Mouse (Mus musculus) kidney, embryonic 14.5 days (tissue): ENCODE results near the gene AC134908.4. TPM values are rescaled to one million over a fixed set of nuclear protein-coding genes. Genes with fewer than 3 reads are reported as not detected.
"Not testable (repeated sequence)": the region's sequence is repeated elsewhere in the genome, so short reads cannot be mapped to it uniquely, and the experiment has no call there.

ENCODE experiments used
- ATAC-seq: fragments of 200-750 bp; cut with Nextera tagmentation; 2 replicates; pipeline ENCODE4 v1.8.0; 2017; ENCODE audit warnings: moderate number of reproducible peaks, mild to moderate bottlenecking, moderate TSS enrichment, moderate library complexity; ENCODE audit not compliant: low FRiP score, low TSS enrichment
- H3K27ac ChIP-seq: fragments of 300-500 bp; sonication (generic); 2 replicates; pipeline ENCODE4 v1.5.1; 2014; ENCODE audit warnings: low read depth, mild to moderate bottlenecking, low read length, moderate library complexity, mixed read lengths
- H3K27me3 ChIP-seq: fragments of 300-500 bp; sonication (generic); 2 replicates; pipeline ENCODE4 v1.6.1; 2014; ENCODE audit warnings: mild to moderate bottlenecking, low read length; ENCODE audit not compliant: control insufficient read depth, insufficient read depth
- H3K36me3 ChIP-seq: fragments of 300-500 bp; sonication (generic); 2 replicates; pipeline ENCODE4 v1.6.1; 2014; ENCODE audit warnings: low read length, mixed read lengths; ENCODE audit not compliant: control insufficient read depth, insufficient read depth
- H3K4me1 ChIP-seq: fragments of 300-500 bp; sonication (generic); 2 replicates; pipeline ENCODE4 v1.6.1; 2014; ENCODE audit warnings: low read length, mixed read lengths; ENCODE audit not compliant: control insufficient read depth, insufficient read depth
- H3K4me2 ChIP-seq: fragments of 300-500 bp; sonication (generic); replicated peaks from 2 replicates; pipeline ENCODE4 v1.6.1; 2014; ENCODE audit warnings: low read depth, mild to moderate bottlenecking, low read length
- H3K4me3 ChIP-seq: fragments of 300-500 bp; sonication (generic); 2 replicates; pipeline ENCODE4 v1.5.1; 2014; ENCODE audit warnings: mild to moderate bottlenecking, low read length
- H3K9ac ChIP-seq: fragments of 300-500 bp; sonication (generic); 2 replicates; pipeline ENCODE4 v1.6.1; 2014; ENCODE audit warnings: low read depth, mild to moderate bottlenecking, low read length, moderate library complexity
- H3K9me3 ChIP-seq: fragments of 300-500 bp; sonication (generic); 2 replicates; pipeline ENCODE4 v1.6.1; 2016; ENCODE audit warnings: low read length; ENCODE audit not compliant: control insufficient read depth
- WGBS: fragments of 180-500 bp; shearing (Covaris S2); extraction: QIAGEN DNeasy Blood & Tissue Kit; methylation state at CpG from one replicate; pipeline ENCODE4 v1.1.7; 2014; 5-methylcytosine and 5-hydroxymethylcytosine counted together
- polyA plus RNA-seq: library from polyadenylated mRNA; unstranded; fragments of >200 nt; fragmentation: Nextera tagmentation; extraction: Ambion mirVana; gene quantifications from 2 replicates; pipeline ENCODE4 v1.2.1, GENCODE M21; 2014

Gene AC134908.4
- polyA plus RNA-seq, 1 experiment from 2014 or later: not detected

- Histone ChIP-seq H3K9ac (no peak overlapping the region), H3K9me3 (no peaks in the 10 kb centered on the region), H3K27ac (no peak overlapping the region), H3K4me2 (no peak overlapping the region), H3K27me3 (no peaks in the 10 kb centered on the region), H3K4me3 (no peak overlapping the region), H3K36me3 (no peaks in the 10 kb centered on the region), H3K4me1 (no peaks in the 10 kb centered on the region; the same call in 1 of the 2 replicates)
- peak; percentile 58 for ATAC-seq
- WGBS: 28% methylated on average over 4 of the region's 4 CpGs
These were observed 39.7 kb downstream of the AC134908.4 start for GRCm38 (mm10) chr17:25755627-25756377.

GRCm38 (mm10) chr17:25755086-25755485, 40.4 kb downstream of the AC134908.4 start:
- H3K9me3 ChIP-seq: no peaks in the 10 kb centered on the region
- whole genome bisulfite sequencing: 87% methylated on average over 4 of the region's 4 CpGs
- no peaks in the 10 kb centered on the region for H3K27me3 ChIP-seq
- H3K27ac ChIP-seq: no peak overlapping the region
- ATAC-seq: no peak
- H3K4me1 ChIP-seq: no peaks in the 10 kb centered on the region; the same call in 1 of the 2 replicates
- no peak overlapping the region for H3K4me2 ChIP-seq
- H3K9ac ChIP-seq: no peak overlapping the region
- H3K4me3 ChIP-seq: no peak overlapping the region
- H3K36me3 ChIP-seq: no peaks in the 10 kb centered on the region

- no peak within 1 kb of the TSS for H3K4me3 ChIP-seq
- no peaks in the 10 kb centered on the region for H3K36me3 ChIP-seq
- no peak within 1 kb of the TSS for H3K4me2 ChIP-seq
- no peak within 1 kb of the TSS for H3K27ac ChIP-seq
- no peak for ATAC-seq
- H3K9ac ChIP-seq: no peak within 1 kb of the TSS
- 86% methylated on average over 9 of the region's 9 CpGs for WGBS
- H3K27me3 ChIP-seq: no peaks in the 10 kb centered on the region
- no peaks in the 10 kb centered on the region for H3K9me3 ChIP-seq
- H3K4me1 ChIP-seq: no peaks in the 10 kb centered on the region; the same call in 1 of the 2 replicates
These were observed 41.2 kb downstream of the AC134908.4 start, which contains the start of gene Msln for GRCm38 (mm10) chr17:25754241-25754640. Msln (minus strand) TSS chr17:25754378.

- ATAC-seq: no peak
- H3K9me3 ChIP-seq: no peaks in the 10 kb centered on the region
- H3K27ac ChIP-seq: no peak overlapping the region
- H3K9ac ChIP-seq: no peak overlapping the region
- no peaks in the 10 kb centered on the region for H3K27me3 ChIP-seq
- no peaks in the 10 kb centered on the region for H3K36me3 ChIP-seq
- WGBS: 34% methylated on average over 5 of the region's 5 CpGs
- no peak overlapping the region for H3K4me3 ChIP-seq
- no peak overlapping the region for H3K4me2 ChIP-seq
- no peaks in the 10 kb centered on the region; the same call in 1 of the 2 replicates for H3K4me1 ChIP-seq
These were observed 44.0 kb downstream of the AC134908.4 start for GRCm38 (mm10) chr17:25751446-25751845.

- H3K27me3 ChIP-seq: no peaks in the 10 kb centered on the region
- H3K9me3 ChIP-seq: no peaks in the 10 kb centered on the region
- WGBS: 88% methylated on average over 6 of the region's 6 CpGs
- no peaks in the 10 kb centered on the region for H3K4me1 ChIP-seq
- H3K27ac ChIP-seq: no peak overlapping the region
- H3K36me3 ChIP-seq: no peaks in the 10 kb centered on the region
- H3K4me2 ChIP-seq: no peak overlapping the region
- H3K4me3 ChIP-seq: no peak overlapping the region
- no peak overlapping the region for H3K9ac ChIP-seq
- no peak for ATAC-seq
These were observed 46.1 kb downstream of the AC134908.4 start for GRCm38 (mm10) chr17:25749314-25749713.

- no peak for ATAC-seq
- Histone ChIP-seq H3K27ac (no peak overlapping the region), H3K4me2 (no peak overlapping the region), H3K36me3 (no peaks in the 10 kb centered on the region), H3K4me1 (no peaks in the 10 kb centered on the region), H3K4me3 (no peak overlapping the region), H3K27me3 (no peaks in the 10 kb centered on the region), H3K9me3 (no peaks in the 10 kb centered on the region), H3K9ac (no peak overlapping the region)
- WGBS: 84% methylated on average over 4 of the region's 4 CpGs
These were observed 47.2 kb downstream of the AC134908.4 start for GRCm38 (mm10) chr17:25748238-25748637.

- ATAC-seq: no peak
These were observed 51.1 kb downstream of the AC134908.4 start for GRCm38 (mm10) chr17:25744311-25744710.

GRCm38 (mm10) chr17:25743831-25744230, 51.6 kb downstream of the AC134908.4 start:
- H3K27me3 ChIP-seq: no peaks in the 10 kb centered on the region
- ATAC-seq: no peak
- H3K4me2 ChIP-seq: no peak overlapping the region
- no peak overlapping the region for H3K4me3 ChIP-seq
- H3K4me1 ChIP-seq: no peaks in the 10 kb centered on the region
- no peaks in the 10 kb centered on the region for H3K9me3 ChIP-seq
- 92% methylated on average over 9 of the region's 9 CpGs for WGBS
- H3K27ac ChIP-seq: no peak overlapping the region
- no peaks in the 10 kb centered on the region for H3K36me3 ChIP-seq
- no peak overlapping the region for H3K9ac ChIP-seq

More at GRCm38 (mm10) chr17:25744311-25744710, 51.1 kb downstream of the AC134908.4 start:
- H3K9ac ChIP-seq: no peak overlapping the region
- H3K4me2 ChIP-seq: no peak overlapping the region
- H3K36me3 ChIP-seq: no peaks in the 10 kb centered on the region
- no peak overlapping the region for H3K27ac ChIP-seq
- no peaks in the 10 kb centered on the region for H3K9me3 ChIP-seq
- no peaks in the 10 kb centered on the region for H3K4me1 ChIP-seq
- WGBS: 83% methylated on average over 10 of the region's 10 CpGs
- no peaks in the 10 kb centered on the region for H3K27me3 ChIP-seq
- no peak overlapping the region for H3K4me3 ChIP-seq

GRCm38 (mm10) chr17:25741471-25741870, 54.0 kb downstream of the AC134908.4 start:
- H3K9ac ChIP-seq, H3K4me1 ChIP-seq, H3K36me3 ChIP-seq, H3K4me2 ChIP-seq, ATAC-seq, H3K27ac ChIP-seq, H3K27me3 ChIP-seq, H3K9me3 ChIP-seq, H3K4me3 ChIP-seq: not testable (repeated sequence)
- 82% methylated on average over 12 of the region's 12 CpGs for WGBS
